8 mouse cellular contexts compared by ENCODE assay signal in genomic region chr3:97297553-97298432, GRCm38 (mm10). TPM values are rescaled to one million over a fixed set of nuclear protein-coding genes. Genes with fewer than 3 reads are reported as not detected.
DNase-seq lines count a peak whose midpoint lies in the region; ATAC-seq and TF ChIP-seq lines count a peak whose summit lies in the region.

Gene Bcl9 (minus strand): TSS chr3:97297917.

- peak within 1 kb of the TSS; percentile 90 for H3K9ac ChIP-seq in embryonic facial prominence, embryonic 11.5 days (replicated peaks; ENCODE audit: low read length)
- H3K9ac ChIP-seq in heart, adult 2 months (ENCODE audit: low read depth, low read length): peak within 1 kb of the TSS; percentile 90
- peak within 1 kb of the TSS; percentile 94 for H3K9ac ChIP-seq in limb, embryonic 11.5 days (ENCODE audit: low read length)
- peak within 1 kb of the TSS; percentile 89 for H3K9ac ChIP-seq in midbrain, embryonic 13.5 days (replicated peaks)

- no peak for TF ChIP-seq CTCF in heart, adult 2 months (IDR thresholded peaks at IDR 0.05)
- TF ChIP-seq CTCF in kidney, adult 2 months (conservative IDR thresholded peaks at IDR 0.05; ENCODE audit: insufficient read depth, insufficient read length, low read depth, low read length): no peak
- TF ChIP-seq CTCF in spleen, adult 2 months (IDR thresholded peaks at IDR 0.05; ENCODE audit: extremely low read depth, insufficient read depth, insufficient read length, insufficient replicate concordance): no peak

- ATAC-seq in erythroblast, adult 5-6 weeks (replicated peaks; ENCODE audit: low FRiP score, poor library complexity, severe bottlenecking): no peak
- ATAC-seq in embryonic facial prominence, embryonic 11.5 days (replicated peaks; ENCODE audit: insufficient number of reproducible peaks, low FRiP score, low TSS enrichment, low read depth): peak; percentile 86
- ATAC-seq in limb, embryonic 11.5 days (ENCODE audit: insufficient number of reproducible peaks, low FRiP score, low TSS enrichment, low read depth): peak; percentile 73
- peak; percentile 91 for ATAC-seq in midbrain, embryonic 13.5 days

- peak within 1 kb of the TSS; percentile 42 for H3K4me3 ChIP-seq in erythroblast, embryonic 14.5 days (replicated peaks)
- peak within 1 kb of the TSS; percentile 86 for H3K4me3 ChIP-seq in embryonic facial prominence, embryonic 11.5 days (ENCODE audit: low read depth, low read length)
- H3K4me3 ChIP-seq in heart, adult 2 months: peak within 1 kb of the TSS; percentile 67
- peak within 1 kb of the TSS; percentile 89 for H3K4me3 ChIP-seq in kidney, adult 2 months (ENCODE audit: insufficient read depth, low read depth, low read length)
- peak within 1 kb of the TSS; percentile 83 for H3K4me3 ChIP-seq in limb, embryonic 11.5 days (ENCODE audit: low read depth, low read length)
- H3K4me3 ChIP-seq in midbrain, embryonic 13.5 days (replicated peaks): peak within 1 kb of the TSS; percentile 91
- peak within 1 kb of the TSS; percentile 65 for H3K4me3 ChIP-seq in spleen, adult 2 months (ENCODE audit: extremely low read depth, insufficient read depth, insufficient read length)

- H3K9me3 ChIP-seq in erythroblast, embryonic 14.5 days (ENCODE audit: control insufficient read depth, low read length): no peaks in the 10 kb centered on the region; the same call in 1 of the 2 replicates
- no peaks in the 10 kb centered on the region for H3K9me3 ChIP-seq in embryonic facial prominence, embryonic 11.5 days (replicated peaks; ENCODE audit: control insufficient read depth, low read length)
- H3K9me3 ChIP-seq in limb, embryonic 11.5 days (ENCODE audit: control insufficient read depth, low read length): no peaks in the 10 kb centered on the region; the same call in 1 of the 2 replicates
- no peaks in the 10 kb centered on the region for H3K9me3 ChIP-seq in midbrain, embryonic 13.5 days

- DNase-seq in embryonic facial prominence, embryonic 11.5 days (ENCODE audit: low spot score): peak; percentile 90
- DNase-seq in heart, adult 2 months: peak; percentile 84 to 85
- DNase-seq in kidney, adult 2 months: peak; percentile 93
- DNase-seq in limb, embryonic 11.5 days (ENCODE audit: low spot score): peak; percentile 88
- peak; percentile 42 to 63 for DNase-seq in spleen, adult 2 months (ENCODE audit: low read depth in 1 of 2, low spot score in 2 of 2)

- peaks cover 2% of the 10 kb centered on the region for H3K27me3 ChIP-seq in erythroblast, embryonic 14.5 days (ENCODE audit: control insufficient read depth)
- no peaks in the 10 kb centered on the region for H3K27me3 ChIP-seq in embryonic facial prominence, embryonic 11.5 days (ENCODE audit: control insufficient read depth, insufficient read depth, low read length)
- no peaks in the 10 kb centered on the region for H3K27me3 ChIP-seq in heart, adult 2 months (ENCODE audit: control insufficient read depth, insufficient read depth, low read length)
- no peaks in the 10 kb centered on the region for H3K27me3 ChIP-seq in kidney, adult 2 months (replicated peaks; ENCODE audit: control insufficient read depth, insufficient read depth, low read length)
- H3K27me3 ChIP-seq in limb, embryonic 11.5 days (ENCODE audit: control insufficient read depth, insufficient read depth, low read length): no peaks in the 10 kb centered on the region
- H3K27me3 ChIP-seq in midbrain, embryonic 13.5 days: no peaks in the 10 kb centered on the region
- no peaks in the 10 kb centered on the region for H3K27me3 ChIP-seq in spleen, adult 2 months (ENCODE audit: control insufficient read depth, insufficient read depth, low read length)

- peak; percentile 53 for TF ChIP-seq POLR2A in heart, adult 2 months (IDR thresholded peaks at IDR 0.05; ENCODE audit: insufficient read depth, low read depth, low read length)
- no peak for TF ChIP-seq POLR2A in kidney, adult 2 months (IDR thresholded peaks at IDR 0.05; ENCODE audit: low read depth, low read length)
- no peak; the same call in 1 of the 2 replicates for TF ChIP-seq POLR2A in spleen, adult 2 months (IDR thresholded peaks at IDR 0.05; ENCODE audit: low read depth, low read length)

- intact Hi-C loops in heart, adult 2 months (cut with DNase I): loop anchor here (1.0 kb wide), 1 partner anchor 70 kb away; no protein-coding TSS in a partner anchor

- H3K79me2 ChIP-seq in heart, adult 2 months (replicated peaks; ENCODE audit: control insufficient read depth, insufficient read depth, low read length): no peaks in the 10 kb centered on the region

- WGBS in embryonic facial prominence, embryonic 11.5 days: under 1% methylated on average over 20 of the region's 21 CpGs
- WGBS in heart, adult 2 months: under 1% methylated on average over 21 of the region's 21 CpGs
- under 1% methylated on average over 21 of the region's 21 CpGs for WGBS in kidney, adult 2 months
- WGBS in limb, embryonic 11.5 days: under 1% methylated on average over 21 of the region's 21 CpGs
- 1% methylated on average over 21 of the region's 21 CpGs for WGBS in midbrain, embryonic 13.5 days
- WGBS in spleen, adult 2 months: 2% methylated on average over 21 of the region's 21 CpGs

- no peaks in the 10 kb centered on the region for H3K4me1 ChIP-seq in erythroblast, embryonic 14.5 days (ENCODE audit: control insufficient read depth)
- no peaks in the 10 kb centered on the region for H3K4me1 ChIP-seq in embryonic facial prominence, embryonic 11.5 days (ENCODE audit: control insufficient read depth, insufficient read depth, low read length)
- H3K4me1 ChIP-seq in heart, adult 2 months (ENCODE audit: control insufficient read depth, insufficient read depth, low read length): peaks cover 2% of the 10 kb centered on the region
- H3K4me1 ChIP-seq in kidney, adult 2 months (ENCODE audit: control insufficient read depth, insufficient read depth, low read length): peaks cover 3% of the 10 kb centered on the region; the same call in 1 of the 2 replicates
- H3K4me1 ChIP-seq in limb, embryonic 11.5 days (ENCODE audit: control insufficient read depth, insufficient read depth, low read length): peaks cover 18% of the 10 kb centered on the region; the same call in 1 of the 2 replicates
- peaks cover 49% of the 10 kb centered on the region for H3K4me1 ChIP-seq in midbrain, embryonic 13.5 days (replicated peaks)
- H3K4me1 ChIP-seq in spleen, adult 2 months (ENCODE audit: control insufficient read depth, insufficient read depth, insufficient read length): peaks cover 9% of the 10 kb centered on the region

- no peaks in the 10 kb centered on the region for H3K36me3 ChIP-seq in erythroblast, embryonic 14.5 days (ENCODE audit: control insufficient read depth)
- H3K36me3 ChIP-seq in embryonic facial prominence, embryonic 11.5 days (replicated peaks; ENCODE audit: control insufficient read depth, insufficient read depth, low read depth, low read length): no peaks in the 10 kb centered on the region
- no peaks in the 10 kb centered on the region for H3K36me3 ChIP-seq in heart, adult 2 months (ENCODE audit: control insufficient read depth, insufficient read depth, low read length)
- H3K36me3 ChIP-seq in kidney, adult 2 months (ENCODE audit: control insufficient read depth, insufficient read depth, low read length): no peaks in the 10 kb centered on the region
- no peaks in the 10 kb centered on the region for H3K36me3 ChIP-seq in limb, embryonic 11.5 days (ENCODE audit: control insufficient read depth, insufficient read depth, low read length)
- no peaks in the 10 kb centered on the region for H3K36me3 ChIP-seq in midbrain, embryonic 13.5 days
- H3K36me3 ChIP-seq in spleen, adult 2 months (ENCODE audit: control insufficient read depth, insufficient read depth, low read length): no peaks in the 10 kb centered on the region

- TF ChIP-seq EP300 in heart, adult 2 months (IDR thresholded peaks at IDR 0.05; ENCODE audit: insufficient read depth, low read depth, low read length): peak; percentile 74; the same call in 1 of the 2 replicates

- peak within 1 kb of the TSS; percentile 74 for H3K4me2 ChIP-seq in embryonic facial prominence, embryonic 11.5 days (ENCODE audit: low read depth, low read length)
- H3K4me2 ChIP-seq in limb, embryonic 11.5 days (ENCODE audit: low read depth, severe bottlenecking): peak within 1 kb of the TSS; percentile 64
- H3K4me2 ChIP-seq in midbrain, embryonic 13.5 days (replicated peaks): peak within 1 kb of the TSS; percentile 79

- H3K27ac ChIP-seq in embryonic facial prominence, embryonic 11.5 days (replicated peaks; ENCODE audit: low read depth, low read length): peak within 1 kb of the TSS; percentile 98
- H3K27ac ChIP-seq in heart, adult 2 months: peak within 1 kb of the TSS; percentile 91
- H3K27ac ChIP-seq in kidney, adult 2 months (ENCODE audit: insufficient read depth, low read depth, low read length): peak within 1 kb of the TSS; percentile 69
- peak within 1 kb of the TSS; percentile 99 for H3K27ac ChIP-seq in limb, embryonic 11.5 days (replicated peaks; ENCODE audit: low read depth, low read length)
- H3K27ac ChIP-seq in midbrain, embryonic 13.5 days: peak within 1 kb of the TSS; percentile 99
- peak within 1 kb of the TSS; percentile 63 for H3K27ac ChIP-seq in spleen, adult 2 months (ENCODE audit: insufficient read depth, low read length)

RNA-seq across cellular contexts. Expression of gene Bcl9, which starts in this region (rescaled TPM):
- 0.05 and 0.06 TPM in 2 replicates for polyA plus RNA-seq in erythroblast, embryonic 14.5 days (2012)
- 2.3 and 3.7 TPM in 2 replicates for total RNA-seq in erythroblast, adult 5-6 weeks (2015; ENCODE audit: low replicate concordance)
- 0.77 and 0.84 TPM in 2 replicates for total RNA-seq in erythroblast, adult 5-6 weeks (2017; ENCODE audit: low replicate concordance)
- 68.1 and 74.0 TPM in 2 replicates for polyA plus RNA-seq in embryonic facial prominence, embryonic 11.5 days (2014; fragmentation: Nextera tagmentation; extraction: Ambion mirVana)
- total RNA-seq in heart, adult 2 months (2021): 10 to 100 TPM; 14.3 to 22.4 TPM
- 15.3 and 18.0 TPM in 2 replicates for polyA plus RNA-seq in heart, adult 2 months (2012; rRNA removed)
- polyA plus RNA-seq in kidney, adult 2 months (2012; rRNA removed): 7.6 and 9.0 TPM in 2 replicates
- 76.8 and 86.9 TPM in 2 replicates for polyA plus RNA-seq in limb, embryonic 11.5 days (2014; fragmentation: Nextera tagmentation; extraction: Ambion mirVana)
- polyA plus RNA-seq in midbrain, embryonic 13.5 days (2015; fragmentation: Nextera tagmentation; extraction: Ambion mirVana): 98.7 and 111 TPM in 2 replicates
- 14.0 and 15.2 TPM in 2 replicates for polyA plus RNA-seq in spleen, adult 2 months (2012; rRNA removed)
